Mouse (Mus musculus) heart, postnatal 14 days (tissue): ENCODE measurements at regions not wholly inside any gene's neighbourhood (a gene's known extent, or its start where the extent isn't known, plus 50 kb on each side); places are given as distances from the start of the nearest gene placed in this dataset.

ENCODE experiments used
- DNase-seq, 2 experiments: peaks; one replicate each; pipeline ENCODE4 v3.0.0; 2021 to 2022
- intact Hi-C: fragments of 180-260 bp; cut with DNase I; formaldehyde crosslinking; loops from one replicate; pipeline ENCODE4 v1.15.1; 2025
- microRNA-seq, 2 experiments: library from miRNA; unstranded; fragments of <30 nt; microRNA quantifications; one replicate each; pipeline ENCODE4 v1.2.0; 2021 to 2022

DNA sequence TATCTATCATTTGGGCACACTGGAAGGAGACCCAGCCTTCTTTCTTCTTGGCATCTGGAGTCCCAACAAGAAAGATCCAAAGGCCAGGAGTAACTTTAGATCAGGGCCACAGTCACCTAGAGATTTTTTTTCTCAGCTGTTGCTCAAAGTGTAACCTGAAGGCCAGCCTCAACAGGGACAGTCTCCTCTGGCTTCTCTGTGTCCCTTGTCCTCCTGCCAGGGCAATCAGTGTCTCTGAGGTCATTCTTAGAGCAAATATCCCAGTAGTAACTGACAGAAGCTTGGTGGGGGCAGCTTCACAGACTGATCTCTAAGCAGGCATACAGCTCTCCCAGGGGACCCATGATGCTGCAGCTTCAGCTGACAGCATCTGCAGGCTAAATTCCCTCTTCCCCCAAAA lies 111.6 kb upstream of the Nsun2 start:
- DNase-seq, result no peak
- intact Hi-C loops, result no loop called here

DNA sequence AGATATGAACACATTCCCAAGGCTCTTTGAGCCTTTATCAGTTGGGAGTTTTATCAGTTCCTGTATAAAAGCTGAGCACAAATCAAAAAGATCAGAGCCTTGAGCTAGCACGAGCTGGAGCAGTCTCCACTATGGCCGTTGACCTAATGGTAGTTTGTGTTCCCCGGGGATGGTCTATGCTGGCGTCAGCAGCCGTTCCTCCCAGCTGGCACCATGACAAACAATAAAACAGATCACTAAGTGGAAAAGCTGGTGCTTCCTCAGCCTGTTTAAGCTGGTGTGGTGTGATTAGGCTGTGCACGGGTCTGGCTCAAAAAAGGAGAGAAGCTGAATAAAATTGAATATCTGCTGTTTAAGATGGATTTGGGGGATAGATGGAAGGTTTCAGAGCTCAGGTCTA lies 107.4 kb upstream of the Nsun2 start:
- peak; percentile 18 to 35 for DNase-seq
- intact Hi-C loops, result no loop called here

DNA sequence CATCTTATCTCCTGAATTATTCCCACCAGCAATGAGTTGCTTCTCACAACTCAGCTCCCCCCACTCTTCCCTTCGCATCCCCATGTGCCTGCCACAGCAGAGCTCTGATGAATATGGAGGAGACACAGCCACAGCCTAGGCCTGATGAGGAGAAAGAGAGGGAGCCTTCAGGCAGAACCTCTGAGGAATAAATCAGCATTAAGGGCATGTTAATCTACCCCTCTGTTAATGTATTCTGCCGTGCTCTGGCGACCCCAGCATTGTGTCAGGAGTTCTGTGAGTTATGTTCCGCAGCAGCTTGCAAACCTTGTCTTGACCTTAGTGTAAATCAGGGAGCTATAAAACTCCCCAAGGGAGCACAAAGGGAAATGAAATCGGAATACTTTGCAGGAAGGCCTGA lies 104.0 kb upstream of the Nsun2 start:
- intact Hi-C loops, result no loop called here
- DNase-seq, result no peak

DNA sequence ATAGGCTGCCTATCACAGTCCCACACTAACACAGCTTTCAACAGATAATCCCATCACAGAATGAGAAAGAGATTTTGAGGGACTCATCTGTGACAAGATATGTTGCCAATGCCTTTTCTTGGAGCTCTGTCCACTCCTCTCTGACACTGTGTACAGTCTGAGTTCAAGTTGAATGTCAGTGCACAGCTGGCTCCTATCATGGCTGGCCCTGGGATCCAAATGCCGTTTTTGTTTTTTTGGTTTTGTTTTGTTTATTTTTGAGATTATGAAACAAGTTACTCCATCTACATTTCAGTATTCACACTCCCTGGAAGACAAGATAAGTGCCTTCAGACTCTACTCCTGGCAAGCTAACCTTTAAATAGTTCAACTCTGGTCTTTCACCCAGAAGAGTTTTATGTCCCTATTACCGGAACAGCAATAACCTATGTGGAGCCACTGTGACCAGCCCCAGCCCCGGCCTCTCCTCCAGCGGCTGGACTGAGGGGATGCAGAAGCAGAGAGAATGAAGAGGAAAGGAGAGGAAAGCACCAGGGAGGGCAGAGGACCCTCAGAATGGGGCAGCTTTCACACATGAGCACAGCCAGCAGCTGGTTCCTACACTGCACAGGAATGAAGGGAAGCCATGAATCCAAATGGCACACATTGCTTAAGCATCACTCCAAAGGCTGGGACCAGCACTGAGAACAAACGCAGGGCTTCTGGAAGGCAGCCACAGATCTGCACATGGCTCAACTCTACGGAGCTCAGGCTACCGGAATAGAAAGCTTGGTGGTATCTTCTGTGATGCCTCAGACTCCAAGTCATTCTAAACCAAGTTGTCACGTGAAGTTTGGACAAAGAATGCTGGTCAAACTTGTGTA lies 99.9 kb upstream of the Nsun2 start:
- intact Hi-C loops, result no loop called here
- DNase-seq, result peak; percentile 40 to 45

DNA sequence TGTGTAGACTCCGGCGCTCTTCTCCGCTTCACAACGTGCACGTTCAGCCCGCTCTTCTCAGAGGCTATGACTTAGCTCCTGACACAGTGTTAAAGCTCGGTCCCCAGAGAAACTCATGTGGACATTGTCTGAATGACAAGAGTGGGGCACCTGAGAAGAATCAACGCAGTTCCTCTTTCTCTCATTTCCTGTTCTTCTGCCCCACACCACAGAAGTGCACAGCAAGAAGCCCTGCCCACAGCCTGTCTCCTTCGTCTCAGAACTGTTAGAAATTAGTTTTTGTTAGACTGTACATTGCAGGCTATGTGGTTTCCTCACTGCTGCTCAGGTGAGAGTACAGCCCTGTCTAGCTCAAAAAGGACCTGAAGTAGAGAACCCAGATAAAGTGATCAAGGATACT lies 94.1 kb upstream of the Nsun2 start:
- DNase-seq, result no peak
- intact Hi-C loops, result no loop called here

DNA sequence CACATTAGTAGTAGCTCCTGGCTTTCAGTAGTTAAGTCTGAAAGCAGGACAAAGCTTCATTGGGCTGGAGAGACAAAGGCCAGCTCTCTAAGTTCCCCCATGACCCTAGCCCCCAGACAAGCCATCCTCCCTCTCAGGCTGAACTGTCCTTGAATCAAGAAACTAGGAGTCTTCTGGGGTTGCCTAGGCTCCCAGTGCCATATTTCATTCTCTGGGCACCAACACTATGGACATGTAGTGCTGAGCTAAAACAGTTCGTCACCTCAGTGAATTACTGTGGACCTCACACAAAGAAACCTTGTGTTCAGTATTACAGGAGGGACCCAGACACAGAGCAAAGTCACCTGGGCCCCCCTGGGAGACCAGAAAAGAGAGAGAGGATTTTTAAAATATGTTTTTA lies 91.7 kb upstream of the Nsun2 start:
- DNase-seq, result no peak
- intact Hi-C loops, result no loop called here

DNA sequence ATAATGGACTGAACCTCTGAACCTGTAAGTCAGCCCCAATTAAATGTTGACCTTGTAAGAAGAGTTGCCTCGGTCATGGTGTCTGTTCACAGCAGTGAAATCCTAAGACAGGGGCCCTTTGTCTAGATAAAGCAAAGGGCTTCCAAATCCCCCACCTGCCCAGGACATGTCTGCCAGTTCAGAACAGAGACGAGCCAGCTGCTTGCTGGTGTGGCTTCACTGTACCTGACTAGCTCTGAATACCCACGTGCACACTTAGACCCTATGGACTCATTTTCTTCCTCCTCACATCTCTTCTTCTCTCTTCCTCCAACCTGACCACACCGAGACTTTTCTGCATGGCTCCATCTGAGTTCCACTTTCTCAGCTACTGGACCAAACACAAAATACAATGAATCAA lies 87.9 kb upstream of the Nsun2 start:
- no peak for DNase-seq
- intact Hi-C loops, result no loop called here

Small RNAs in the stretch of these regions (microRNA-seq; reads per million reads assigned to microRNA genes)
- gene Gm44375, result 0 reads per million in 2 experiments
